Mouse (Mus musculus) adrenal gland, postnatal 4 days (tissue): ENCODE data around the gene Nup210. TPM values are rescaled to one million over a fixed set of nuclear protein-coding genes. Genes with fewer than 3 reads are reported as not detected.
"Not testable (repeated sequence)": the region's sequence is repeated elsewhere in the genome, so short reads cannot be mapped to it uniquely, and the experiment has no call there.

ENCODE experiments used
- DNase-seq, 2 experiments: peaks; one replicate each; pipeline ENCODE4 v3.0.0; 2021 to 2022; ENCODE audit warnings: low spot score in 2 of 2, mixed read lengths in 2 of 2
- total RNA-seq, 2 experiments: library from RNA; stranded (reverse); gene quantifications; 2 replicates each; pipeline ENCODE4 v1.2.3; 2021

The Nup210 gene
- total RNA-seq, 2 experiments from 2014 or later = 17.0 to 24.6 TPM

DNA sequence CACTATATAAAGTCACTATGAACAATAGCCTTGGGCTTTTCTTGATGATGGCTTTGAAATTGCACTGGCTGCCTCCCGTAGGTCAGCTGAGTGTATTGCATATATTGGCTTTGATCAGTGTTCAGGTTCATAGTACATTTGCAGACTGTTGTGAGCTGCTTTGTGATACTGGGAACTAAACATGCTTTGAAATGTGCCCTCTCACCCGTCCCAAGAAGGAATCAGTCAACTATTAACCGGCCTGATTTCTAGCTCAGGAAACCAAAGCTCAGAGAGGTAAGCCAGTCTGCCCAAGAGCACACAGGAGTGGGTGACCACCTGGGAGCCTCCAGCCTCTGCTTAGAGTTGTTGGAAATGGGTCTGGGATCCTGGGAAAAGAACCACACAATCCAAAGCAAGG, 28.4 kb upstream of the Nup210 start:
- DNase-seq = no peak

DNA sequence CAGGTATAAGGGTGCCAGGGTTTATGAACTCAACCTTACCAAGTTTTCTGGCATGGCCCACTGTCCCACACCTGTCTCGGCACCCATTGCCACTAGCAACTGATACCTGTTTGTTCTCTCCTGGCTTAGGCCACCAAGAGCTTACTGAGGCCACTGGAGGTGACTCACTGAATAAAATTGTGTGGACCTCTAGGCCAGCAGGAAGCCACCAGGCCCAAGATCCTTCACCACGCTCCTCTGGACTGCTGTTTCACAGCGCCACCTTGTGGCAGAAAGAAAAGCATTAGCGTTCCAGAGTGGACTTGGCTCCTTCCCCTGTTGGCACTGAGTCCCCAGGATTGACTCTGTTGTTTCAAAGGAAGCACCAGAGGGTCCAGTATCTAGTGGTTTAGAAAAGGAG, 23.2 kb upstream of the Nup210 start:
- DNase-seq = peak; percentile 29 to 58

DNA sequence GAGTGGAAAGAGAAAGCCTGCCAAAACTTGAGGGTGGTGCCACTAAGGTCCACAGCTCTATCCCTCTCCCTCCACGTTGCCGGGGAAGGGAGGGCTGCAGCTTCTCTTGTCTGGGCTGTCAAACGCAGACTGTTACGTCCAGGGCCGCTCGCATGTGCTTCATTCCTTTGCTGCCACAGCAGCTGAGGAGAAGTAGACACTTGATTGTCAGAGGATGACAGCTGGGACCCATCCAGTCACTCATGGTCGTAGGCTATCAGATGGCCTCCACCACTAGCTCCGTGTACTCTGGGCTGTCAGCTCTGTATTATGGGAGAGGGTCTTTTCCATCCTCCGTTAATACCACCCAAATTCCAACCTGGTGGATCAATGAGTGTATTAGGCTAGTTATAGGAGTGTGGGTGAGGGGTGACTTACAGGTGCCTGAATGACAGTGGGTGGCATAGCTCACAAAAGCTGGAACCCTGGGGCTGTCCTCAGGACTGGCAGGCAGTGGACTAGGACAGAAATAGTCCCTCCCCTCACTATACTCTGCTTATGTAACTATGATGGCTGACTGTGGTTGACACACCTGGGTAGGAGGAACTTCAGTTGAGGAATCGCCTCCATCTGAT, 20.8 kb upstream of the Nup210 start:
- no peak for DNase-seq

DNA sequence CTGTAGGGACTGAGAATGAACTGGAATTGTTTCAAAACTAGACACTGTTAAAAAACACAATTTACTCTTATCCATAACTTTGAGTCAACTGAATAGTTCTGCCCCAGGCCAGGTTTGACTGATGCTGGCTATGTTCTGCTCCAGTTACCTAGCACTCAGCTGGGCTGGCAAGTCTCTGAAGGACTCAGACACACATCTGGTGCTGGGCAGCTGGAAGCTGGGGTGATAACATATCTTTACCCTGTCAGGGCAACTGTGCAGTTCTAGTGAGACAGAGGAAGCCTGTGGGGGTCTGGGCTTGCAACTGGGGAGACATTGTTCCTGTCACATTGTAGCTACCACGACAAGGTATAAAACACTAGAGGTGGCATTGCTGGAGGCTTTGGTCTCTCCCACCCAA, 14.2 kb upstream of the Nup210 start:
- no peak for DNase-seq

DNA sequence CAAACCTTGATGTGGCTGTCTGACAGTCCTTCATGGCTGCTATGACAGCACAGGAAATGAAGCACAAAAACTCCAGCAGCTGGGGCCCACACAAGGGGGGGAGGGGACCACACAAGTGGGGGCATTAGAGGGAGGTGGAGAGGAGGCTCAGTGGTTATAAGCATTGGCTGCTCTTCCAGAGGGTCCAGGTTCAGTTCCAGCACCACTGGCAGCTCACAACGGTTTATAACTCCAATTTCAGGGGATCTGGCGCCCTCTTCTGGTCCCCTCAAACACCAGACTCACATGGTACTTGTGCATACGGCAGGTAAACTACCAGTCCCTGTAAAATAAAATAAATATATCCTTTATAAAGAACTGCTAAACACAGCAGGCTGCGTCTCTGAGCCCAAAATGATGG, 12.4 kb upstream of the Nup210 start:
- no peak for DNase-seq

DNA sequence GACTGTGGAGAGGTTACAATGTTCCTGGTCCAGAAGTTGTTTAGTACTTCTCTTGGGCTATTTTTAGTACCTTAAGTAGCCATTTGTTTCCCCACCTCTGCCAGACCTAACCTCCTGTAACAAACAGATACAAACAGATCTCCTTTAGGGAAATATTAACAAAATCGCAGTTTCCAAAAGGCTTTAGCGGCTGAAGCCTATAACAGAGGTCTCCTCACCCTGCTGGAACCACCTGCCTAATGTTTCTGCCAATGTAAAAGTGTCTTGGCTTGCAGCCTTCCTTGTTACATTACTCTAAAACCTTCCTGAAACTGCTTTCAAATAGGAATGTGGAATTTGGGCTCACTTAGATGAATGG, 8.6 kb upstream of the Nup210 start:
- DNase-seq = no peak

DNA sequence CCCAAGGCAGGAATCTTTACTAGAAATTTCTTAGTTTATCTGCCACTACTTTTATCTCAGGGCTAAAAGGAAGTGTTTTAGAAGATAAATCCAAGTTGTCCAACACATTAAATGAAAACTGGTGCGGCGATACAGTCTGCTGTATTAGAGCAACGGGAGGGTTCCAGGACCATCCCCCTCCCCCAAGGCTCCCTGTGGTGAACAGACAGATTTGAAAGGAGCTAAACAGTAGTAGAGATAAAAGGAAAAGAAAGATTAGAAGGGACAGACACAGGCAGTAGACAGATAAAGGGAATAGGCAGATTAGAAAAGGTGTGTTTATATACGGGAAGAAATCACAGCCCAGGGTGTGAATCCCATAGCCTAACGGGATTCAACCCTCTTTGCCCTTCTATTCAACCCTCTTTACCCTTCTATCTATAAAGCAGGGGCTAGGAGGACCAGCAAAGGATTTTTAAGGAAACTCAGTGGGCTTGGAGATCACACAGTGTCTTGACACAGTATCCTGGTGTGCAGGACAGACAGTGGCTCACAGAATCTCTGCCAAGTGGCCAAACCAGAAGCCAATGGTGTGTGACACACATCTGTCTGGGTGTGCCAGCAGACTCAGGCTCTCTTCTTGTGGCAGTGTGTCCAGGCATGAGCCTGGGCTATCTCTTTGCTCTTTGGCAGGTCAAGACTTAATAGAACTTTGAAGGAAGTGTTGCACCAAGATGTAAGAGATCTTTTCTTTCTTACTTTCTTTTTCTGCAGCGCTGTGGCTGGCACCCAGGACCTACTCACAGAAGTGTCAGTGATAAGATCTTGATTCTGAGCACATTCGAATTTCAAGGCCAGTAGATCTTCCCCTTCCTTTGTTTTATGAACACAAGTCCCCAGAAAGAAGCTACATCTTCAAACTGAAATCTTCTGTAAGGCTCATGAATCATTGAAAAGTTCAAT, 7.9 kb upstream of the Nup210 start:
- no peak for DNase-seq

DNA sequence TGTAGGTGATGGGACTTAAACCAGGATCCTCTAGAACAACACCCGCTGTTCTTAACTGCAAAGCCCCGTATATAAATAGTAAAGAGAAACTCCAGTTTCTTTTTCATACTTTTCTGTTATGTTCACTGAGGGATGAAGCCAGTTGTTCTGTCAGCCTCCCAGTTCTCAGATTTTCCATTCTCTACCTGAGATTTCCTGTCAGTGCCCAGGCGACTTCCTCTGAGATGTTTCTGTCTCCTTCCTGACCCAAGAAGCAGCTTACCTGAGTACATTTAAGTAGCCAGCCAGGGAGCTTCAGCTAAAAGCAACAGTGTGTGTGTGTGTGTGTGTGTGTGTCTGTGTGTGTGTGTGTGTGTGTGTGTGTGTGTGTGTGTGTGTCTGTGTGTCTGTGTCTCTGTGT, 6.8 kb upstream of the Nup210 start:
- no peak for DNase-seq

DNA sequence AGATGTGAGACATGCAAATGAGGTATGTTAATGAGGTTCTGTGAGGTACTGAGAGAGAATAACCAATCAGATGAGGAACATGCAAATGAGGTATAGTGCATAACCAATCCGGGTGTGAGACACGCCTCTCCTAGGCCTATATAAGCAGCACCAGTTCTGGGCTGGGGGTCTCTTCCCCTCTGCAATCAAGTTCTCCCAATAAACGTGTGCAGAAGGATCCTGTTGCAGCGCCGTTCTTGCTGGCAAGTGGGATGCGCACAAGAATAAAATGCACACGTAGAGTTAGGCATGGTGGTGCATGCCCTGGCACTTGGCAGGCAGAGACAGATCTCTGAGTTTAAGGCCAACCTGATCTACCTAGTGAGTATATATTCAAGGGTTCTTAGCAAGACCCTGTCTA, 4.5 kb upstream of the Nup210 start:
- not testable (repeated sequence) for DNase-seq

DNA sequence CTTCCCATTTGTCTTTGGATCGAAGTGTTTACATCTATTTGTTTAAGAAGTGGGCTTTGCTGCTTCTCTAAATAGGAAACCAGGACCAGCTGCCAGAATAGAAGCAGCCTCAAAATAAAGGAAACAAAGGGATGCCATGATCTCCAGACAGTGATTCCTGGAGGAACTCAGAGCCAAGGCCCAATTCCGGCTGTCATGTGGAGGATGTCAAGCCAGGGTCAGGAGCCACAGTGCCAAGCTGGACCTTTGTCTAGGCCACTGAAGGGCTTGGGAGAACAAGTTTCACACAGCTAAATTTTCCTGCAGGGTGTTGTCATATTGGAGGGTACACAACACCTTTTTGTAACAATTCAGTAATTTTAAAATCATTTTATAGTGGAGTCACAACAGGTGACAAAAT, 3.6 kb upstream of the Nup210 start:
- no peak for DNase-seq

DNA sequence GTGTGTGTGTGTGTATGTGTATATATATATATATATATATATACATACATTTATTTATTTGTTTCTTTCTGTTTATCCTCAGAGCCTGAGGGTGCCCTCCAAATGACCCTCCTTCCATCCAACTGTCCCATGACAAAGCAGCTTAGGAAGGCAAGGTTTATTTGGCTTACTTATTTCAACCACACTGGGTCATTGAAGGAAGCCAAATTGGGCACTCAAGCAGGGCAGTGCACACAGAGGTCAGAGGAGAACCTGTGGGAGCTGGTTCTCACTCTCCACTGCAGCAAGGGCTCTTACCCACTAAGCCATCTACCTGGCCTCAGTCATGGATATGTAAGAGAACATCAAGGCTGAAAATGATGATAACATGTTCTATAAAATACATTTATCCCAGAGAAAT, 1.9 kb upstream of the Nup210 start:
- DNase-seq = no peak

DNA sequence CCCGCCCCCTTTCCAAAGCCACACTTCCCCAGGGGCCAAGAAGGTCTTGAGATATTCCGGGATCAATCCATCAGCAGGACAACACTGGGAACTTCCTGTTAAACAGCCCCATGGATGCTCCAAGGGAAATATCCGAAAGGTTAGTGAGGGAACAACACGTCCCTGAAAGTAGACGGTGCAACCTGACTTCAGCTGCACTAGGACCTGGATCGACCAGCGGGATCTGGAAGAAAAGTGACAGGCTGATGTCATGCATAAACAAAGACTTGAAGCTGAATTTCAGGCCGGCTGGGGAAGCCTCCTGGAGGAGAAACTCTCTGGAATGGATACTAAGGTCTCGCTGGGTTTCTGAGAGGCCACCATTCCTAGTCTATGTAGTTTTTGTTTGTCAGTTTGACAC, 520 bp upstream of the Nup210 start:
- DNase-seq = no peak

DNA sequence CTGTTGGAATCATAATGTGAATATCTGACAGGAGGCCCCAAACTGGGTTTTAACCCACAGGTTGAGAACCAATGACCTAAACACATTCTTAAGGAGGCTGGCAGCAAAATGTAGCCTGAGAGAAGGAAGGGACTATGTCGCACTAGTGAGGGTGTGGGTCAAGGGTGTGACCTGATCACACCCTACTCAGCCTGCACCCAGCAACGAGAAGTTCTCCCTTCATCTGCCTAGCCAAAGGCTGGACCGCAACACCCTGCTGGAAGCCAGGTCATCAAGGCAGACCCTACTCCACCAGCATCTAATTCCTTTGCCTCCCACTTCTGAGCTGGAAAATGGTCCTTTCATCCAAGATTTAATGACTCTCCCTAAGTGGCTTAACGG, 776 bp downstream of the Nup210 start:
- no peak for DNase-seq

DNA sequence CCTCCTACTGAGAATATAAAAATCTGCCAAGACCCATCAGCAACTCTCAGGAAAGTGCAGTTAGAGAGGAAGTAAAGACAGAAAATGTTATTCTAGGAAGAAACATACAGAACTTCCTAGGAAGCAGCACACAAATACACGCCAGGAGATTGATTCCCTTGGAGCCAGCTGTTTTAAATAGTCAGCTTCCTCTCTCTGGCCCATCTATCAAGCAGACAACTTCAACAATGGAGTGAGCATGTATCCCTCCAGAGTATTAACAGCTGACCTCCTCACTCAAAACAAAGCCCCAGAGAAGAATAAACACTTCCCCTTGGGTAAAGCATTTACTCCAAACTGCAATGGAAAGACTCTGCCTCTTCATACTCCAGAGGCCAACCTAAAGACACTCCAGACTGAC, 1.5 kb downstream of the Nup210 start:
- DNase-seq = no peak

DNA sequence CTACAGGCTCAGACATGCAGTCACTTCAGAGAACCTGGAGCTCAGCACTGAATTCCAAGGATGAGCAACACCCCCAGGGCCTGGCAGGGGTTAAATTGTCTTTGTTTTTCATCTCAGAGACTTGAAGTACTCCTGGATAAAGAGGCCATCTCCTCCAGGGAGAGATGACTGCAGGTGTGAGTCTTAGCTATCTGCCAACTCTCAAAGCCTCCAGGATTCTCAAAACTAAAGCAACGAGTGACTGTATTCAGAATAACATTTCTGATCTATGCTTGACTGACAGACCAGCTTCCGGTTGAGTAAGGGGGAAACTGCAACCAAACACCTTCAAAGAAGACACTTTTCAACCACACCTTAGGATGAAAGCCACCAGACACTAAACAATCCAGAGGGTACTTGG, 1.9 kb downstream of the Nup210 start:
- no peak for DNase-seq

DNA sequence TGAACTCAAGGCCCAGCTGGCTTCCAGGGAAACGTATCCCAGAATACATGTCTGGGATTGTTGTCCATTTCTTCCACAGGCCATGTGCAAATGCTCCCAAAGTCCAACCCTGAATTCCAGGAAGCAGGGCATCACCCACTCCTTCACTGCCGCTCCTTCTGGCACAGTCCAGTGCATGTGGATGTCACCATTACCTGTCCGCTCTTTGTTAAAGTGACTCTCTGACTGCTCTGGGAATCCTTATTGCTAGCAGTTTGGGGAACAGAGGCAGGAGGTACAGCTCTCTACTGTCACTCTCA, 4.7 kb downstream of the Nup210 start:
- DNase-seq = no peak

DNA sequence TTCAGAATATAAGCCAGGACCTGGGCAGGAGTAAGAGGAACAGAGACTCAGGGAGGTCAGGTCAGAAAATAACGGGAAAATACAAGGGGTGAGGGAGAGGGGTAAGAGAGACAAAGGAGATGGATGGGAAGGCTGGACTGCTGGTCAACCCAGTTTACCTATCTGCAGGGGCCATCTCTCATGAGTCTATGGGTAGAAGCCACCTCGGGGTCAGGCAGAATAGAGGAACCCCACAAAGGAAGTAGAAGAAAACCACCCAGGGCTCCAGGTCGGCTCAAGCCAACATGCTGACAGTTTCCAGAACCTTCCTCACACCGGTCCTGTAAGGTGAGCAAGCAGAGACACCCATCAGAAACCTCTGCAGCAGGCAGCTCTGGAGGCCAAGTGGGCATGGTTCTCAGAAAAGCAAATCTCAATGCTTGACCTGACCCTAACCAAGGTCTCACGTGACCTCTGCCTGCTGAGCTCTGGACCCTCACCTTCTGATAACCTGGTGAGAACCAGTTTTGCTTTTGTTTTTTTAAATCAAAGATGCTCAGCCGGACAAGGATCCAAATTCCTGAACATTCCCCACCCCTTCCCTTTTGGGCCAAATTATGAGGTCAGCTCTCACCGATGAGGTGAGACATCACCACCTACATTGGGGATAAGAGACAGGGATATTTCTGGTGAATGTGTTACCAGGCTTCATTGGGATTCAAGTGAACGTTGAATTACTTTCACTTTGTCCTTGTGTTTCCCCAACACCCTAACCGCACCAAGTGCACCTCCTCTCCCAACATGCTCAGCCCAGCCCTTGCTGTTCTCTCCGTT, 5.3 kb downstream of the Nup210 start:
- DNase-seq = no peak

DNA sequence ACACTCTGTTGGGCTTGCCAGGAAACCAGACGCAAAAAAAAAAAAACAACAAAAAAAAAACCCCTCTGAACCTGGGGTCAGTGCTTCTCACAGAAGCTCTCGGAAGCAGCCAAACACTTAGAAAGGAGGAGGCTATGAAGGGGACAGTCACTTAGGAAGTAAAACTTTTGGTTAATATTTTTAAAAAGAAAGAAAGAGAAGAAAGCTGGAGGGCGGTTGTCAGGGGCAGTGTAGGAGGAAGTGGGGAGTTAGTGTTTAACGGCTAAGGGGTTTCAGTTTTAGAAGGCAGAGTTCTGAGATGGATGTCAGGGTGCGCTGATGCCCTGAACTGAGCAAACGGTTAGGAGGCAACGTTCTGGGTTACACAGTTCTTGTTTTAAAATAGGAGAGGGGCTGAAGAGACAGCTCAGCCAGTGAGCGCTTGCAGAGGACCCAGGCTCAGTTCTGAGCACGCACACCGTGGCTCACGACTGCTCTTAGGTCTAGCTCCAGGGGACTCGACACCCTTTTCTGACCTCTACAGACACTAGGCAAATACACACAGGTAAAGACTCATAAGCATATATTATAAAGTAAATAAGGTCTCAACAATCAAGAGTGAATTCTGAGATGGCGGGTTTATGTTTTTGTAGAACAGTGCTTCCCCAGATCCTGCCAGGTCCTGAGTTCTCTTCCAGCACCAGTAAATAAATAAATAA, 6.2 kb downstream of the Nup210 start:
- no peak for DNase-seq

DNA sequence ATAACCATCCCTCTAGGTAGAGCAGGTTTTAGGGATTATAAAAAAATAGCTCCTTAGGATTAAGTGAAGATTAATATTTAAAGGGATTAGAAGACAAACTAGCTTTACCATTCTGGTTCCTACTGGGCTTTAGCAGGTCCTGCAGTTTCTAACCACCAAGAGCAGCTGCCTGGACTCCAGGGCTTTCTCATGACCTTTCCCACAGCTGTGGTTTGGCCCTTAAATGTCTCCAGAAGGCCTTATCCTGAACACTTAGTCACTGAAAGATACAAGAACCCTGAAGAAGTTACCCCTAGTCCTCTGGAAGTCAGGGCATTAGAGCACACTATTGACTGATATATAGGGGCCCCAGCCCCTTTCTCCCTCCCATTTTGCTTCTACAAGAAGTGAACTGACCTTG, 7.1 kb downstream of the Nup210 start:
- DNase-seq = no peak

DNA sequence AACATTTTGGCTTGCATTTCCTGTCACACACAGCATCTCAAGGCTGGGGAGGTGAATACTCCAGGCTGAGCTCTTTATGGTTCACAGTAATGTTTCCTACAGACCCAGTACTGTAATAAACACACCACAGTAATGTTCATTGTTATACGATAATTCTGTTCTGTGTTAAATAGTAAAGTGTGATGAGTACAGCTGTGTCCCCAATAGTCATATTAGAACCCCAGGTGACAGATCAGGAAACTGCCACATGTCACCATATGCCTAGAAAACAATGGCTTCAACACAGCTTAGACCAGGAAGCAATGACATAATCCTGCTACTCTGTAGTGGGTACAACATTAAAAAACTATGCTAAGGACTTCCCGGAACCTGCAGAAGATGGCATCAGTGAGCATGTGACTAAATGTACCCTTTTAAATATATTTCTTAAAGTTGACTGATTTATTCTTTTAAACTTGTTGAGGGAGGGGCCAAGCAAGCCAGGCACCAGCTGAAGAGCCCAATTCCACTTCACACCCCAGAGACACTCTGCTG, 7.6 kb downstream of the Nup210 start:
- no peak for DNase-seq

DNA sequence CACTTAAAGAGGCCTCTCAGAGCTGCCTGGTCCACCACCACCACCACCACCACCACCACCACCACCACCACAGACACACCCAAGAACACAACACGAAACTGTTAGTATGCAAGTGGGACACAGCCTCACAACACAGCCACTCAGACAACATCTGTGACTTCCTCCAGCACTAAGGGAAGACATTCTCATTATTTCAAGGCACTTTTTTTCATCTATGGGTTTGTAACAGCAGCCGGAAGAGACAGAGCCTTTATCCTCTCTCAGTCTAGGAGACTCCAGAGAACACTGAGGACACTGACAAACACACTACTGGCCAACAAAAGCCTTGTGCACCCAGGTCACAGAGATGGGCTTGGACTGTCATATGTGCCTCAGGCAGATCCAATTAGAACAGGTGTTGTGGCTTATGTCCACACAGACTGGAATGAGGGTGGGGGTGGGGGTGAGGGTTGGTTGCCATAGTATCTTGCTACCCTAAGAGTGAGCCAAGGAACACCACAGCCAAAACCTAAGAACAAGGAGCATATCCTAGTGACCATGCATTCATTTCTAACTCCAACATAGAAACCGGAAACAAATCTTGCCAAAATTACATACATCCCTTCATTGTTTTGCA, 8.2 kb downstream of the Nup210 start:
- DNase-seq = no peak
